Mouse (Mus musculus): ENCODE data around the gene Icam5.
A peak's percentile ranks its signal among the peaks of the same experiment; 100 is the strongest.

Gene Icam5

DNA sequence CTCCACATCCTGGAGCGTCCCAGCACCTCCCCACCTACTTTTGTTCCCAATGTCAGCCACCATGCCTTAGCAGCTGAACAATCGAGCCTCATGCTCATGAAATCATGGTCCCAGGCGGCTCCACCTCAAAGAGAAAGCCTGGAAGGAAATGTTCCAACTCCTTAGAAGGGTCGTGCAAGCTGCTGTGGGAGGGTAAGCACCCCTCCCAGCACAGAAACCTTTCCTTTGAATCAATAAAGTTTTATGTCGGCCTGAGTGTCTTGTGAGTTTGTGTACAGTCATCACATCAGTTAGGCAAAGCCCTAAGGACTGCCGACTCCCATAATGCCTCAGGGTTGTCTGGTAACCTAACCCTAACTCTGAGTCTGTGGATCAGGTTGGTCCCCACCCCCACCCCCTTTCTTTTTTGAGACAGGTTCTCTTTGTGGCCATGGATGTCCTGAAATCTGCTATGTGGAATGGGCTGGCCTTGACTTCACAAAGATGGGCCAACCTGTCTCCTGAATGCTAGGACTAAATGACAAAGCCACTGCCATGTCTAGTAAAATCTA lies 3.2 kb upstream of the Icam5 start:
- H3K36me3 ChIP-seq (ENCODE audit: insufficient read depth, low read length), result peaks cover 54% of the 10 kb centered on the region
- H3K27me3 ChIP-seq (ENCODE audit: insufficient read depth, low read length), result peaks cover 19% of the 10 kb centered on the region
- TF ChIP-seq POU5F1 (IDR thresholded peaks at IDR 0.05; ENCODE audit: borderline replicate concordance, low read length) (no peak), CTCF (conservative IDR thresholded peaks at IDR 0.05; ENCODE audit: low read length) (no peak), NANOG (IDR thresholded peaks at IDR 0.05; ENCODE audit: borderline replicate concordance, low read length) (no peak)
- peak overlapping the region; percentile 74 for H3K4me3 ChIP-seq (replicated peaks; ENCODE audit: low read length)
- no peaks in the 10 kb centered on the region for H3K9me3 ChIP-seq (ENCODE audit: low read length)
- peaks cover 94% of the 10 kb centered on the region for H3K4me1 ChIP-seq (replicated peaks; ENCODE audit: low read depth, low read length)

DNA sequence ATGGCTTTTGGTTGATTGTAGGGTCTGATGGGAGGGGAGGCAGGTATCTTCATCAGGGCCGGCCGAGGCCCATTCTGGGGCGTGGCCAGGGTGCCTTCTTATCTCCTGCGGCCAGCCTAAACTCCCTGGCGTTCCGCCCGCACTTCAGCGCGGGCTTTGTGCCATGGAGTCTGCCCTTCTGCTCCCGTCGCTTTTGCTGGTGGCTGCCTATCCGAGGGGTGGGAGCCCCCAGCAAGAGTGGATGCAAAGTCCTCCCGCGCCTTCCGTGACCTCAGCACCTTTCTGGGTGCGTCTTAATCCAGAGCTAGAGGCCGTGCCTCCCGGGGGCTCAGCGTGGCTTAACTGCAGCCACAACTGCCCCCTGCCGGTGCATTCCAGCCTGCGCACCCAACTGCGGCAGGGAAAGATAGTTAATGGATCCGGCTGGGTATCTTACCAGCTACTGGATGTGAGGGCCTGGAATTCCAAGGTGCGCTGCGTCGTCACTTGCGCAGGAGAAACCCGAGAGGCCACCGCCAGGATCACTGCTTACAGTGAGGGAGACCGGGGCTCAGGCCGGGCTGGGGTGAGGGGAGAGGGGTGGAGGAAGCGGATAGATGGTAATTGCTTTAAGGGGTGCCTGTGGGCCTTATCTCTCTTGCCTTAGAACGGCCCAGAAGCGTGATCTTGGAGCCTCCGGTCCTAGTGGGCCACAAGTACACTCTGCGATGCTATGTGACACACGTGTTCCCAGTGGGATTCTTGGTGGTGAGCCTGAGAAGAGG lies 2.4 kb upstream of the Icam5 start, which contains the start of gene Icam4:
Gene Icam4, plus strand, starts transcription at position 83 of the 764 bp plus-strand sequence.
- Histone ChIP-seq H3K27me3 (ENCODE audit: insufficient read depth, low read length) (peaks cover 26% of the 10 kb centered on the region), H3K9me3 (ENCODE audit: low read length) (no peaks in the 10 kb centered on the region), H3K4me1 (replicated peaks; ENCODE audit: low read depth, low read length) (peaks cover 93% of the 10 kb centered on the region), H3K4me3 (replicated peaks; ENCODE audit: low read length) (peak within 1 kb of the TSS; percentile 74), H3K36me3 (ENCODE audit: insufficient read depth, low read length) (peaks cover 45% of the 10 kb centered on the region)
- TF ChIP-seq NANOG (IDR thresholded peaks at IDR 0.05; ENCODE audit: borderline replicate concordance, low read length) (no peak), CTCF (conservative IDR thresholded peaks at IDR 0.05; ENCODE audit: low read length) (peak; percentile 84)

- no peaks in the 10 kb centered on the region for H3K9me3 ChIP-seq (ENCODE audit: low read length)
- TF ChIP-seq CTCF (conservative IDR thresholded peaks at IDR 0.05; ENCODE audit: low read length), result no peak
- TF ChIP-seq POU5F1 (IDR thresholded peaks at IDR 0.05; ENCODE audit: borderline replicate concordance, low read length), result no peak
- H3K4me3 ChIP-seq (replicated peaks; ENCODE audit: low read length), result peak overlapping the region; percentile 74
- H3K36me3 ChIP-seq (ENCODE audit: insufficient read depth, low read length), result peaks cover 39% of the 10 kb centered on the region
- H3K27me3 ChIP-seq (ENCODE audit: insufficient read depth, low read length), result peaks cover 32% of the 10 kb centered on the region
- H3K4me1 ChIP-seq (replicated peaks; ENCODE audit: low read depth, low read length), result peaks cover 93% of the 10 kb centered on the region
These were observed 1.7 kb upstream of the Icam5 start for GRCm38 (mm10) chr9:21030055-21030600.

DNA sequence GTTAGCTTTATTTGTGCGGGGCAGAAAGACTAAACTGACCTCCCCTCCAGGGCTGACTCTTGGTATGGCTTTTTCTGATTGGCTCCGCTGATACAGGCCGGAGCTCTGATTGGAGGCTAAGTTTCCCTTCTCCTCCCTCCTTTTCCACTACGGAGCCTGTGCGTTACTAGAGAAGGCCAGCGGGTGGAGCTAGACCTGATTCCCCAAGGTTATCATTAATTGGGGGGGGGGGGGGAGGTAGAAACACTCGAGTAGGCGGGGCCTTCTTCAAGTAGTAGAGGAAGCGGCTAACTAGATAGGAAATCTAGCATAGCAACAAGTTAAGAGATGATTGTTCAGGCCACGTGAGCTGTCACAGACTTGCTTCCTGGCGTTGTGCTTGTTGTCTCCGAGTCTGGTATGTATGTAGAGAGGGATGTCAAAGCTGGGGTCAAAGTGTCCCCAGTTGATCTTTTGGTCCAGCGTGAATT lies 1.1 kb upstream of the Icam5 start:
- peaks cover 39% of the 10 kb centered on the region for H3K27me3 ChIP-seq (ENCODE audit: insufficient read depth, low read length)
- peaks cover 93% of the 10 kb centered on the region for H3K4me1 ChIP-seq (replicated peaks; ENCODE audit: low read depth, low read length)
- peaks cover 32% of the 10 kb centered on the region for H3K36me3 ChIP-seq (ENCODE audit: insufficient read depth, low read length)
- no peaks in the 10 kb centered on the region for H3K9me3 ChIP-seq (ENCODE audit: low read length)
- H3K4me3 ChIP-seq (replicated peaks; ENCODE audit: low read length), result peak overlapping the region; percentile 87
- TF ChIP-seq NANOG (IDR thresholded peaks at IDR 0.05; ENCODE audit: borderline replicate concordance, low read length), result no peak
- peak; percentile 55 for TF ChIP-seq CTCF (conservative IDR thresholded peaks at IDR 0.05; ENCODE audit: low read length)
- TF ChIP-seq POU5F1 (IDR thresholded peaks at IDR 0.05; ENCODE audit: borderline replicate concordance, low read length), result no peak

DNA sequence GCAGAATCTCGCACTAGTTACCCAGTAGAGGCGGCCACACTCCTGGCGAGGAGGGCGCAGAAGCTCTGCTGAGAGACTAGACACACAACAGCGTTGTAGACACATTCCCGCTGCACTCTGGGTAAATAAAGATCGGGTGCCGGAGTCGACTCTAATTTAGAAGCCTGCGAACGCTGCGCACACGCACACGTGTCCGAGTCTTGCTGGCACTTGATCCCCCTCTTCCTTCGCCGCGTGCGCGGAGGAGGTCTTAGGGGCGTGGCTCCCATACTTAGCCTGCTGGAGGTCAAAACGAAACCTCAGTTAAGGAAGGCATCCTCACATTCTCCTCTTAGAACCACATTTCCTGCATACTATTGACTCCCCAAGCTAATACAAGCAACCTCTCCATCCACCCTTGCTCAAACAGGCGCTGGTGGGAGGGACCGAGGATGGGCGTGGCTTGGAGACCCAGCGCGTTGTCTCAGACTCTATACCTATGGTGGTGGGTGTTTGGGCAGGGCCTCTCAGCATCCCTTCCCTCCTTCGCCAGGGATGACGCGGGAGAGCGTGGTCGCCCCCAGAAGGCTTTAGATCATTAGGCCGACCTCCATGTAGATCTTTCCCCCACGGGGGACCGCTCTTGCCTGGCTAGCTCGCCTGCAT lies 500 bp upstream of the Icam5 start:
- Histone ChIP-seq H3K4me3 (replicated peaks; ENCODE audit: low read length) (peak overlapping the region; percentile 87), H3K27me3 (ENCODE audit: insufficient read depth, low read length) (peaks cover 44% of the 10 kb centered on the region), H3K4me1 (replicated peaks; ENCODE audit: low read depth, low read length) (peaks cover 93% of the 10 kb centered on the region), H3K36me3 (ENCODE audit: insufficient read depth, low read length) (peaks cover 26% of the 10 kb centered on the region), H3K9me3 (ENCODE audit: low read length) (no peaks in the 10 kb centered on the region)
- no peak for TF ChIP-seq CTCF (conservative IDR thresholded peaks at IDR 0.05; ENCODE audit: low read length)

DNA sequence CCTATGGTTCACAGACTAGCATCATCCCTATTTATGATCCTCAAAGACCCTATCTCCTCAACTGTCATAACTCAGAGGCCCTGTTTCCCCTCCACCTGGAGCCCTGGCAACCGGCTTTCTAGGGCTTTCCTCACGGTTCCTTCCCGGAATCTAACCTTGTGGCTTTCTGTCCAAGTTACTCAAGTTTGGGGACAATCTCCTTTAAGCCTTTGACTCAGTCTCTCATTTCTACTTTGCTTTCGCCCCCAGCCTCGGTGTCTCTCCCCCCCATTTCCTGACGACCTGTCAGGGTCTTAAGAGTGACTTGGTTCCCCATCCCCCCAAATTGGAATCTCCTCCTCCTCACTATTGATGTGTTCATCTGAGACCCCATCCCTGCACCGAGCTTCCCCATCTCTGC lies 618 bp downstream of the Icam5 start:
- TF ChIP-seq NANOG (IDR thresholded peaks at IDR 0.05; ENCODE audit: borderline replicate concordance, low read length) (no peak), POU5F1 (IDR thresholded peaks at IDR 0.05; ENCODE audit: borderline replicate concordance, low read length) (no peak), CTCF (conservative IDR thresholded peaks at IDR 0.05; ENCODE audit: low read length) (no peak)
- Histone ChIP-seq H3K4me3 (replicated peaks; ENCODE audit: low read length) (peak overlapping the region; percentile 87), H3K4me1 (replicated peaks; ENCODE audit: low read depth, low read length) (peaks cover 93% of the 10 kb centered on the region), H3K9me3 (ENCODE audit: low read length) (no peaks in the 10 kb centered on the region), H3K36me3 (ENCODE audit: insufficient read depth, low read length) (peaks cover 15% of the 10 kb centered on the region), H3K27me3 (ENCODE audit: insufficient read depth, low read length) (peaks cover 56% of the 10 kb centered on the region)

GRCm38 (mm10) chr9:21033136-21033535 lies 1.3 kb downstream of the Icam5 start:
- Histone ChIP-seq H3K9me3 (ENCODE audit: low read length) (no peaks in the 10 kb centered on the region), H3K4me1 (replicated peaks; ENCODE audit: low read depth, low read length) (peaks cover 93% of the 10 kb centered on the region), H3K4me3 (replicated peaks; ENCODE audit: low read length) (peak overlapping the region; percentile 87), H3K36me3 (ENCODE audit: insufficient read depth, low read length) (peaks cover 9% of the 10 kb centered on the region), H3K27me3 (ENCODE audit: insufficient read depth, low read length) (peaks cover 62% of the 10 kb centered on the region)
- no peak for TF ChIP-seq NANOG (IDR thresholded peaks at IDR 0.05; ENCODE audit: borderline replicate concordance, low read length)
- TF ChIP-seq CTCF (conservative IDR thresholded peaks at IDR 0.05; ENCODE audit: low read length), result no peak
- no peak for TF ChIP-seq POU5F1 (IDR thresholded peaks at IDR 0.05; ENCODE audit: borderline replicate concordance, low read length)

DNA sequence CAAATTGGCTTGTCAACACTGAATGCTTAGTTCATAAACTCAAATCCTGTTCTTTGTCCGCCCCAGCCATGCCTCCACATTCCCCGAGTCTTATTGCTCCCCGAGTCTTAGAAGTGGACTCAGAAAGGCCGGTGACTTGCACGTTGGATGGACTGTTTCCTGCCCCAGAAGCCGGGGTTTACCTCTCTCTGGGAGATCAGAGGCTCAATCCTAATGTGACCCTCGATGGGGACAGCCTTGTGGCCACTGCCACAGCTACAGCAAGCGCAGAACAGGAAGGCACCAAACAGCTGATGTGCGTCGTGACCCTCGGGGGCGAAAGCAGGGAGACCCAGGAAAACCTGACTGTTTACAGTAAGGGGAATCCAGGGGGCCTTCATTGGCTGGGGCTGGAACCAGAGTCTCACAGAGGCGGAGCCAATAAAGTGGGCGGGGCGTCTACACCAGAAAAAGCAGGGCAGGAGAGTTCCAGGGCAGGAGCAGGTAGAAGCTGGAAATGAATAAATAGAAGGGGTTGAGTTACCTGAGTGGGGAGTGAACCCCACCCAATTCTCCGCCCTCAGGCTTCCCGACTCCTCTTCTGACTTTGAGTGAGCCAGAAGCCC lies 2.7 kb downstream of the Icam5 start:
- TF ChIP-seq NANOG (IDR thresholded peaks at IDR 0.05; ENCODE audit: borderline replicate concordance, low read length) (no peak), POU5F1 (IDR thresholded peaks at IDR 0.05; ENCODE audit: borderline replicate concordance, low read length) (no peak), CTCF (conservative IDR thresholded peaks at IDR 0.05; ENCODE audit: low read length) (no peak)

More for the DNA sequence above, 2.7 kb downstream of the Icam5 start:
- Histone ChIP-seq H3K4me3 (replicated peaks; ENCODE audit: low read length) (peak overlapping the region; percentile 72), H3K4me1 (replicated peaks; ENCODE audit: low read depth, low read length) (peaks cover 86% of the 10 kb centered on the region), H3K27me3 (ENCODE audit: insufficient read depth, low read length) (peaks cover 76% of the 10 kb centered on the region), H3K36me3 (ENCODE audit: insufficient read depth, low read length) (no peaks in the 10 kb centered on the region), H3K9me3 (ENCODE audit: low read length) (no peaks in the 10 kb centered on the region)

Measured in E14TG2a.4 (cell line).